Mouse (Mus musculus) CH12.LX (cell line): Measurements from ENCODE around the gene Spata31d1b. TPM values are rescaled to one million over a fixed set of nuclear protein-coding genes. Genes with fewer than 3 reads are reported as not detected.

ENCODE experiments used
- DNase-seq: peaks from one replicate; pipeline ENCODE4 v3.0.0-alpha.2; 2013; ENCODE audit errors: extremely low read depth
- H3K27ac ChIP-seq: 2 replicates; pipeline ENCODE4 v1.5.1; 2012; ENCODE audit warnings: low read depth, mild to moderate bottlenecking, control low read depth, moderate library complexity; ENCODE audit not compliant: insufficient read depth
- H3K27me3 ChIP-seq: replicated peaks from 2 replicates; pipeline ENCODE3; 2012; ENCODE audit warnings: inconsistent platforms
- H3K36me3 ChIP-seq, 2 experiments: replicated peaks in 1 of 2; 2 replicates each; pipeline versions ENCODE3 to v1.6.1; 2012; ENCODE audit warnings: inconsistent platforms in 1 of 2, low read length in 1 of 2, mild to moderate bottlenecking in 1 of 2, mixed read lengths in 1 of 2, moderate library complexity in 1 of 2; ENCODE audit not compliant: control insufficient read depth in 1 of 2, insufficient read depth in 1 of 2
- H3K4me1 ChIP-seq, 2 experiments: 2 replicates each; pipeline ENCODE4 v1.6.1; 2012; ENCODE audit warnings: inconsistent platforms in 1 of 2, moderate library complexity in 1 of 2; ENCODE audit not compliant: insufficient read depth in 2 of 2, control insufficient read depth in 1 of 2
- H3K4me2 ChIP-seq: 2 replicates; pipeline ENCODE4 v1.6.1; 2012; ENCODE audit warnings: low read depth, mild to moderate bottlenecking, control low read depth; ENCODE audit not compliant: poor library complexity, insufficient read depth, severe bottlenecking
- H3K4me3 ChIP-seq, 3 experiments: fragments of 150-350 bp in 1 of 3; sonication (generic) in 1 of 3; replicated peaks in 1 of 3; 2 replicates each; pipeline versions ENCODE3 to v1.5.1; 2011 to 2012; ENCODE audit warnings: low read depth in 2 of 3, low read length in 2 of 3, mild to moderate bottlenecking in 2 of 3, moderate library complexity in 2 of 3, control low read depth in 1 of 3, improper control_type of control experiment in 1 of 3, inconsistent platforms in 1 of 3, mixed read lengths in 1 of 3; ENCODE audit not compliant: poor library complexity in 1 of 3
- H3K79me2 ChIP-seq: replicated peaks from 2 replicates; pipeline ENCODE4 v1.6.1; 2012; ENCODE audit warnings: mild to moderate bottlenecking, moderate library complexity; ENCODE audit not compliant: control insufficient read depth, poor library complexity, insufficient read depth, severe bottlenecking; ENCODE audit errors: extremely low read depth
- H3K9ac ChIP-seq: 2 replicates; pipeline ENCODE4 v1.6.1; 2012; ENCODE audit warnings: low read depth, mild to moderate bottlenecking, control low read depth, moderate library complexity; ENCODE audit not compliant: insufficient read depth
- H3K9me3 ChIP-seq: replicated peaks from 2 replicates; pipeline ENCODE3; 2012; ENCODE audit warnings: low read length, inconsistent platforms, mixed read lengths
- BHLHE40 ChIP-seq: IDR thresholded peaks from 2 replicates; pipeline ENCODE4 v1.6.1; 2011; ENCODE audit warnings: mild to moderate bottlenecking, low read depth, low read length, improper control_type of control experiment
- CHD2 ChIP-seq: IDR thresholded peaks from 2 replicates; pipeline ENCODE4 v1.6.1; 2011; ENCODE audit warnings: low read length, improper control_type of control experiment
- ELF1 ChIP-seq: IDR thresholded peaks from 2 replicates; pipeline ENCODE4 v1.6.1; 2014; ENCODE audit warnings: low read depth, mild to moderate bottlenecking, inconsistent platforms, low read length, improper control_type of control experiment
- KAT2A ChIP-seq: IDR thresholded peaks from 2 replicates; pipeline ENCODE4 v1.6.1; 2012; ENCODE audit warnings: low read length, improper control_type of control experiment, inconsistent platforms; ENCODE audit not compliant: insufficient replicate concordance
- MAX ChIP-seq: IDR thresholded peaks from 2 replicates; pipeline ENCODE4 v1.6.1; 2011; ENCODE audit warnings: low read length, improper control_type of control experiment
- MAZ ChIP-seq: IDR thresholded peaks from 2 replicates; pipeline ENCODE4 v1.6.1; 2012; ENCODE audit warnings: low read depth, mild to moderate bottlenecking, inconsistent platforms, low read length, improper control_type of control experiment, moderate library complexity
- POLR2A ChIP-seq: IDR thresholded peaks from 2 replicates; pipeline ENCODE4 v1.6.1; 2011; ENCODE audit warnings: low read depth, mild to moderate bottlenecking, improper control_type of control experiment, low read length
- POLR2AphosphoS2 ChIP-seq: IDR thresholded peaks from 2 replicates; pipeline ENCODE4 v1.6.1; 2011; ENCODE audit warnings: low read depth, low read length, improper control_type of control experiment
- RAD21 ChIP-seq: IDR thresholded peaks from 2 replicates; pipeline ENCODE4 v1.6.1; 2011; ENCODE audit warnings: low read depth, mild to moderate bottlenecking, low read length, improper control_type of control experiment, moderate library complexity
- SMC3 ChIP-seq: IDR thresholded peaks from 2 replicates; pipeline ENCODE4 v1.6.1; 2011; ENCODE audit warnings: low read depth, low read length, improper control_type of control experiment
- TCF12 ChIP-seq: IDR thresholded peaks from 2 replicates; pipeline ENCODE4 v1.6.1; 2014; ENCODE audit warnings: low read depth, mild to moderate bottlenecking, inconsistent platforms, low read length, improper control_type of control experiment
- USF2 ChIP-seq: conservative IDR thresholded peaks from 2 replicates; pipeline ENCODE4 v1.6.1; 2011; ENCODE audit warnings: low read depth, low read length, improper control_type of control experiment
- ZMIZ1 ChIP-seq: IDR thresholded peaks from 2 replicates; pipeline ENCODE4 v1.6.1; 2012; ENCODE audit warnings: low read depth, mild to moderate bottlenecking, inconsistent platforms, low read length, improper control_type of control experiment
- dilution Hi-C: fragments of 300-500 bp; cut with MboI; formaldehyde crosslinking; loops from 2 replicates; pipeline ENCODE4 v1.14.3; 2020; ENCODE audit warnings: low sequenced_read_pairs; ENCODE audit not compliant: extremely low pct_unique_long_range_greater_than_20kb, extremely low pct_ligation_motif_present
- in situ Hi-C: fragments of 300-500 bp; cut with MboI; formaldehyde crosslinking; loops from 3 replicates; pipeline ENCODE4 v1.14.3; 2019; ENCODE audit warnings: low sequenced_read_pairs, low pct_ligation_motif_present, low pct_unique_long_range_greater_than_20kb, mixed read lengths
- polyA plus RNA-seq: library from polyadenylated mRNA; unstranded; fragments of >175 nt; gene quantifications from 2 replicates; pipeline ENCODE4 v1.2.1, GENCODE M21; 2012; ENCODE audit warnings: low read depth; ENCODE audit not compliant: insufficient read length
- total RNA-seq, 2 experiments: library from RNA; depleted of rRNA; stranded (reverse); fragments of 300-350 nt in 1 of 2; fragments of >200 nt in 1 of 2; gene quantifications; 2 replicates each; pipeline ENCODE4 v1.2.3; 2012 to 2014

The Spata31d1b gene
- total and polyA plus RNA-seq, 3 experiments, result 0.09 to 0.30 (median 0.27) TPM

GRCm38 (mm10) chr13:59682629-59683028 lies 29.5 kb upstream of the Spata31d1b start:
- peaks cover 2 to 4% of the 10 kb centered on the region in 2 experiments; a peak in 3 of 4 replicates for H3K4me1 ChIP-seq
- H3K4me2 ChIP-seq, result no peak overlapping the region

GRCm38 (mm10) chr13:59685236-59685635 lies 26.8 kb upstream of the Spata31d1b start:
- in situ Hi-C loops, result no loop called here
- dilution Hi-C loops, result no loop called here
- Histone ChIP-seq H3K36me3 (no peaks in the 10 kb centered on the region), H3K9ac (no peak overlapping the region), H3K27me3 (peaks cover 5% of the 10 kb centered on the region), H3K4me1 (peaks cover 2 to 4% of the 10 kb centered on the region in 2 experiments; a peak in 3 of 4 replicates), H3K79me2 (no peaks in the 10 kb centered on the region), H3K4me3 (no peak overlapping the region), H3K4me2 (no peak overlapping the region), H3K9me3 (no peaks in the 10 kb centered on the region), H3K27ac (no peak overlapping the region)
- peak; percentile 35 for DNase-seq
- TF ChIP-seq KAT2A (no peak), POLR2AphosphoS2 (no peak), CHD2 (no peak), TCF12 (no peak), ELF1 (no peak), ZMIZ1 (no peak)

More at GRCm38 (mm10) chr13:59682629-59683028, 29.5 kb upstream of the Spata31d1b start:
- TF ChIP-seq RAD21 (no peak), BHLHE40 (peak; percentile 46), MAZ (no peak), MAX (no peak), USF2 (no peak), POLR2A (no peak), TCF12 (no peak)
- Histone ChIP-seq H3K9me3 (no peaks in the 10 kb centered on the region), H3K27ac (no peak overlapping the region), H3K9ac (no peak overlapping the region), H3K36me3 (no peaks in the 10 kb centered on the region), H3K4me3 (no peak overlapping the region), H3K27me3 (no peaks in the 10 kb centered on the region), H3K79me2 (no peaks in the 10 kb centered on the region)
- in situ Hi-C loops (no loop called here), dilution Hi-C loops (no loop called here)
- DNase-seq, result no peak

GRCm38 (mm10) chr13:59688338-59688770 lies 23.7 kb upstream of the Spata31d1b start:
- H3K4me3 ChIP-seq, result no peak overlapping the region
- H3K27ac ChIP-seq, result no peak overlapping the region
- H3K27me3 ChIP-seq, result peaks cover 5% of the 10 kb centered on the region
- no peaks in the 10 kb centered on the region for H3K79me2 ChIP-seq
- H3K4me2 ChIP-seq, result no peak overlapping the region
- no peak for TF ChIP-seq SMC3
- H3K9me3 ChIP-seq, result peaks cover 3% of the 10 kb centered on the region
- no peak for DNase-seq
- dilution Hi-C loops, result no loop called here
- H3K4me1 ChIP-seq, result peaks cover 0 to 4% of the 10 kb centered on the region in 2 experiments; a peak in 2 of 4 replicates
- H3K36me3 ChIP-seq, result no peaks in the 10 kb centered on the region
- no peak overlapping the region for H3K9ac ChIP-seq
- in situ Hi-C loops, result no loop called here
